Mouse (Mus musculus) ES-Bruce4 (cell line): ENCODE data around the gene Zfp652.

Experiments used
- CTCF ChIP-seq: IDR thresholded peaks from one replicate; pipeline ENCODE4 v1.8.1; 2011; ENCODE audit warnings: low read depth, low read length
- EP300 ChIP-seq: IDR thresholded peaks from 2 replicates; pipeline ENCODE4 v1.6.1; 2011; ENCODE audit warnings: low read depth, low read length; ENCODE audit not compliant: insufficient read depth
- POLR2A ChIP-seq: IDR thresholded peaks from one replicate; pipeline ENCODE4 v1.8.1; 2011; ENCODE audit warnings: low read length; ENCODE audit not compliant: insufficient read depth

DNA sequence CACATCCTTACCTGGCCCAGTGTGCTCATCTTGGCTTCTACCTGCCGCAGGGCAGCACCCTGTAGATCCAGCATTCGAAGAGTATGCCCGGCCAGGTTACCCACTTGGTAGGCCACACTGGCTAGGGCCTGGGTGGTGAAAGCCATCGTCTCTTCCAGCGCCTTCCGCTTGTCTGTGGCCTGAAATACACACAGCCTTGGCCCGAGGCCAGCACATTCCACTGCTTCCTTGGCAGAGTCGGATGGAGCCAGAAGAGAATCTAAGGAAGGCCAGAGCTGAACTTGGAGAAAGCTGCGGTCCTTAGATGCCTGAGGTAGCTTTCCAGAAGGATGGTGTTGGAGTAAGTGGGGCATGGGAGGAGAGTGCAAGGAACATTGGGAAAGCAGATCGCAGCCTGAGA is 124.6 kb downstream of the Zfp652 start, which contains the start of gene Gngt2:
- TF ChIP-seq POLR2A: no peak
- TF ChIP-seq CTCF: no peak
- no peak for TF ChIP-seq EP300
